Mouse (Mus musculus): Measurements from ENCODE around the gene Acnat1. TPM values are rescaled to one million over a fixed set of nuclear protein-coding genes. Genes with fewer than 3 reads are reported as not detected.
"Not testable (repeated sequence)": the region's sequence is repeated elsewhere in the genome, so short reads cannot be mapped to it uniquely, and the experiment has no call there.

Acnat1 gene
- total RNA-seq, 2 experiments from 2014 or later, result 0.51 to 1.6 TPM

DNA sequence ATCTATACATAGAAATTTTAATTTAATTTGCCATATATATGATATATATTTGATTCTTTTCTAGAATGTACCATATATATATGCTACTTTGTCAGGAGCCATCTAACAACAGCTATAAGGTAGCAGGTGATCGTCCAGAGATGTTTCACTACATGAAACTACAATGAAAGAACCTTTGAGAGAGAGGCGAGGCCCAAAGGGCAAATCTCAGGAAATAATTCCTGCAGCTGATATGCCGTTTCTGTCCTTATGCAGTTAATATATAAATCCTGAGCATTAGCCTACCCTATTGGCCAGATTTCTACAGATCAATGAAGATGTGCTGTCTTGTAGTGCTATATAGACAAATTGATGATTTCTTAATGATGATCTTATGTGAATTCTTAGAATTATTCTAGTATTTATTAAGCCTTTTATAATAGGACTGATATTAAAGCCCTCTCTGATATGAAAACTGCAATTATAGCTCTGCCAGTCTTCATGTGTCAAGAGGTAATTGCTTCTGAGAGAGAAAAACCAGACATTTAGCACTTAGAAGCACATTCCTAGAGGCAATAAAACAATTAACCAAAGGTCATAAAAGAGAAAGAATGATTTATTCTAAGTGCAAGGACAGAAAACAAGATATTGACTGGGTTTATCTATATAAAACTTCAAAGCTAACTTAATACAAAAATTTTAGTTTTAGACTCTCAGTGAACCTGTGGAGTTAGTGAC, 4.1 kb downstream of the Acnat1 start:
- no peak for DNase-seq (ENCODE audit: extremely low spot score in 1 of 2, low spot score in 2 of 2)
- intact Hi-C loops (cut with DNase I), result no loop called here

GRCm38 (mm10) chr4:49467360-49467759, 6.4 kb downstream of the Acnat1 start:
- intact Hi-C loops (cut with DNase I), result no loop called here
- no peak for DNase-seq (ENCODE audit: extremely low spot score in 1 of 2, low spot score in 2 of 2)

DNA sequence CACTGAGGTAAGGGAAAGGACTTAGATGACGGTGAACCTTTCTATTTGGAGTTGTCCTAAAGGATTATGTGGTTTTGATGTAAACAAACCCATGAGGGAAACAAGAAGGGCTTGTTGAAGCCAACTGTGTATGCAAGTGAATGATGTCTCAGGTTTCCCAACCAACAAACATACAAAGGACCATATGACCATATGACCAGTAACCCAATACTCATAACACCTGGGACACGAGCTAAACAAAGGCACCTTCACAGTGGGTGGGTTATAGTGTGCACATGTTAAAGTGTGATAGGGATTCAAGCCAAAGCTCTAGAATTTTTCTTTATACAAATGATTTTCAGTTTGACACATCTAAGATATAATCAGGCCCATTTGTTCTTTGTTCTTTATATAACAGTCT, 17.5 kb downstream of the Acnat1 start:
- DNase-seq (ENCODE audit: extremely low spot score in 1 of 2, low spot score in 2 of 2), result no peak
- intact Hi-C loops (cut with DNase I), result no loop called here

GRCm38 (mm10) chr4:49451848-49452551, 21.7 kb downstream of the Acnat1 start:
- intact Hi-C loops (cut with DNase I), result no loop called here
- no peak for DNase-seq (ENCODE audit: extremely low spot score in 1 of 2, low spot score in 2 of 2)

- intact Hi-C loops (cut with DNase I); DNase-seq (ENCODE audit: extremely low spot score in 1 of 2, low spot score in 2 of 2): not testable (repeated sequence)
Observed at GRCm38 (mm10) chr4:49451133-49451847, 22.4 kb downstream of the Acnat1 start.

DNA sequence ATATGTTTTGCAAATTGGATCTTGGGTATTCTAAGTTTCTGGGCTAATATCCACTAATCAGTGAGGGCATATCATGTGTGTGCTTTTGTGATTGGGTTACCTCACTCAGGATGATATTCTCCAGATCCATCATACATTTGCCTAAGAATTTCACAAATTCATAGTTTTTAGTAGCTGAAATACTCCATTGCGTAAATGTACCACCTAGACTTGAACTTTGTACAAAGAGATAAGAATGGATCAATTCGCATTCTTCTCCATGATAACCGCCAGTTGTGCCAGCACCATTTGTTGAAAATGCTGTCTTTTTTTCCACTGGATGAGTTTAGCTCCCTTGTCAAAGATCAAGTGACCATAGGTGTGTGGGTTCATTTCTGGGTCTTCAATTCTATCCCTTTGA, 36.7 kb downstream of the Acnat1 start:
- DNase-seq (ENCODE audit: extremely low spot score in 1 of 2, low spot score in 2 of 2); intact Hi-C loops (cut with DNase I): not testable (repeated sequence)

GRCm38 (mm10) chr4:49410151-49410550, 63.6 kb downstream of the Acnat1 start:
- DNase-seq (ENCODE audit: extremely low spot score in 1 of 2, low spot score in 2 of 2), result not testable (repeated sequence)
- intact Hi-C loops (cut with DNase I), result loop anchor here (10.0 kb wide), 1 partner anchor 65 kb away; no protein-coding TSS in a partner anchor

DNA sequence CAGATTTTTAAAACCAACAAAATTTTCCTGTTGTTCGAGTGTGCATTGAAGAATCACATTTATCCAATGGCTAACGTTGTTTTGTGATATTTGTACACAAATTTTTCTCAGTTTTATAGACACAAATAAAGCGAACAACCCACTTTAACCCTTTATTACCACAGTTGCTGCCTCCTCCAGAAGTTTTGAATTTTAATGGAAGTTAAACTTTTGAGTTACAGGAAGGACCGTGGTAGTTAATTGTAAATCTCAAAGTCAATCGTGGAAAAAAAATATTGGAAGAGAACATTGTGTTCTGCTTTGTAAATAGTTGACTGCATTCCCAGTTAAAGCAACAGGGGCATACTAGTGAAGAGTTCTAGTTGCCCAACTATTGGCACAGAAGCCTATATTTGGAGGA, 65.8 kb downstream of the Acnat1 start, which contains the start of gene Acnat2:
Gene Acnat2 (minus strand): TSS at position 195 of the 400 bp plus-strand sequence.
- DNase-seq (ENCODE audit: extremely low spot score in 1 of 2, low spot score in 2 of 2); intact Hi-C loops (cut with DNase I): not testable (repeated sequence)

Other genes starting within 250 kb of the Acnat1 start
- not detected for gene Acnat2, start 65.8 kb downstream of the Acnat1 start, total RNA-seq (2021)
- gene Baat, start 32.6 kb upstream of the Acnat1 start, total RNA-seq (2021), result under 1 TPM; 0.28 to 0.34 TPM
- 10 to 100 TPM; 33.3 to 34.1 TPM for gene Mrpl50, start 47.2 kb upstream of the Acnat1 start, total RNA-seq (2021)
- 1 to 10 TPM; 8.2 to 9.2 TPM for gene Zfp189, start 47.3 kb upstream of the Acnat1 start, total RNA-seq (2021)
- gene Aldob, start 75.6 kb upstream of the Acnat1 start, total RNA-seq (2021), result 1 to 10 TPM; 1.2 to 2.4 TPM
- gene Tmem246, start 124.0 kb upstream of the Acnat1 start, total RNA-seq (2021), result 10 to 100 TPM; 78.8 to 80.6 TPM
- 10 to 100 TPM; 70.9 to 73.0 TPM for gene Rnf20, start 158.1 kb upstream of the Acnat1 start, total RNA-seq (2021)
- 1 to 10 TPM in 1 of 2 experiments, under 1 TPM in 1; 0.79 to 1.8 TPM for gene Ppp3r2, start 208.1 kb upstream of the Acnat1 start, total RNA-seq (2021)

Data from left cerebral cortex, postnatal 10 days (tissue).